11 mouse cellular contexts compared by ENCODE assay signal in the genomic region with DNA sequence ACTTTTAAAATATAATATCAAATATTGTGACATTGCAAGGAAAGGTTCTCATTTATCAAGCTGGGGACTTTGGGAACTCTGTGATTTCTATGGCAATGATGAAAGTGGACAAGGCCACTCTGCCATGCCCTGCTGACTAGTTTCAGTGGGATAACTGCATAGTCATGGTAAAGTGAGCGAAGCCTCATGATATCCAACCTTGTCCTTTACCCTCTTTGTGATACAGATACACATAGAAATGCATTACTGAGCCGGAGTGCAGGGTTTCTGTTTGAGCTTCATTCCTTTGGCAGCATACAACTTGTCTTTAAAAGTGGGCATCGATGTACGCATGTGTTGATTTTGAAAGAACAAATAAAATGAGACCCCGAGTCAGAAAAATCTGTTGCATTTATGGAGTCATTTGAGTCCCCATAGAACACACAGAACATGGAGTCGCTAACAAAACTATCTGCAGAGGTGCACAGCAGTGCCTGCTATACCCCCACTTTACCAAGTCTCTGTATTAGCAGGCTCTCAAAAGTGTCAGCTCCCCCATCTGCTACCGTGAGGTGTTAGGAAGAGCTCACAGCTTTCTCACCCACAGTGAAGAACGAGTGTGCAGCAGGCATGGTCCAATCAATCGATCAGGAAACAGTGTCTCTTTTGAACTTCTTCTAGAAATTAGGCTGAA.
DNase-seq lines count a peak whose midpoint lies in the region; ATAC-seq and TF ChIP-seq lines count a peak whose summit lies in the region.
"Had no signal": no experiment of that assay in that cellular context is flagged by ENCODE, and none has a peak within 500 bp of the region (broad histone marks: within the 10 kb centered on the region; RNA-seq: fewer than 3 reads in every experiment).

No protein-coding gene starts in this region.

- H3K9ac ChIP-seq in heart, embryonic 13.5 days = no peak overlapping the region
- no peak overlapping the region for H3K9ac ChIP-seq in hindbrain, embryonic 16.5 days (ENCODE audit: low read depth, low read length)

- peaks cover 56% of the 10 kb centered on the region for H3K4me1 ChIP-seq in heart, embryonic 13.5 days
- peaks cover 8% of the 10 kb centered on the region for H3K4me1 ChIP-seq in hindbrain, embryonic 16.5 days (ENCODE audit: control insufficient read depth, insufficient read depth, low read depth, low read length)
- peaks cover 84% of the 10 kb centered on the region for H3K4me1 ChIP-seq in megakaryocyte, embryonic 14.5 days

- no peak for TF ChIP-seq CTCF in brain, embryonic 14.5 days (IDR thresholded peaks at IDR 0.05; ENCODE audit: borderline replicate concordance, extremely low read depth, insufficient read depth, insufficient read length)

- WGBS in heart, embryonic 13.5 days = 70% methylated on average over 9 of the region's 9 CpGs
- 71% methylated on average over 9 of the region's 9 CpGs for WGBS in hindbrain, embryonic 16.5 days

- H3K4me2 ChIP-seq in heart, embryonic 13.5 days = peak overlapping the region; percentile 51
- peak overlapping the region; percentile 12; the same call in 1 of the 2 replicates for H3K4me2 ChIP-seq in hindbrain, embryonic 16.5 days (ENCODE audit: low read length)

- TF ChIP-seq POLR2A in brain, embryonic 14.5 days (IDR thresholded peaks at IDR 0.05; ENCODE audit: borderline replicate concordance, extremely low read depth, insufficient read depth, insufficient read length, poor library complexity, severe bottlenecking) = no peak

- no peaks in the 10 kb centered on the region for H3K27me3 ChIP-seq in heart, embryonic 13.5 days (replicated peaks)
- H3K27me3 ChIP-seq in hindbrain, embryonic 16.5 days (replicated peaks; ENCODE audit: control insufficient read depth, insufficient read depth, low read length) = no peaks in the 10 kb centered on the region
- H3K27me3 ChIP-seq in megakaryocyte, embryonic 14.5 days (replicated peaks) = no peaks in the 10 kb centered on the region

- H3K4me3 ChIP-seq in heart, embryonic 13.5 days = no peak overlapping the region
- H3K4me3 ChIP-seq in hindbrain, embryonic 16.5 days (ENCODE audit: low read length) = no peak overlapping the region
- peak overlapping the region; percentile 64 for H3K4me3 ChIP-seq in megakaryocyte, embryonic 14.5 days (replicated peaks)

- no peak for DNase-seq in heart, postnatal 10 days
- DNase-seq in brain, embryonic 14.5 days (ENCODE audit: low read depth) = peak; percentile 74
- no peak for DNase-seq in ovary, postnatal 36 days (ENCODE audit: low spot score)
- no peak for DNase-seq in kidney, adult 9 months
- no peak for DNase-seq in layer of hippocampus, adult 8-10 months (ENCODE audit: low spot score in 2 of 2)
- DNase-seq: gastrocnemius, postnatal 14 days; kidney, postnatal 14 days; right cerebral cortex, postnatal 14 days had no signal

- peak overlapping the region; percentile 29; the same call in 1 of the 2 replicates for H3K27ac ChIP-seq in heart, embryonic 13.5 days (replicated peaks)
- H3K27ac ChIP-seq in hindbrain, embryonic 16.5 days (ENCODE audit: low read depth, low read length) = no peak overlapping the region

- no peaks in the 10 kb centered on the region for H3K9me3 ChIP-seq in heart, embryonic 13.5 days
- no peaks in the 10 kb centered on the region for H3K9me3 ChIP-seq in hindbrain, embryonic 16.5 days (ENCODE audit: control insufficient read depth, low read length)
- H3K9me3 ChIP-seq in megakaryocyte, embryonic 14.5 days = no peaks in the 10 kb centered on the region

- intact Hi-C loops in heart, postnatal 10 days (cut with DNase I) = no loop called here

- H3K36me3 ChIP-seq in heart, embryonic 13.5 days = no peaks in the 10 kb centered on the region
- H3K36me3 ChIP-seq in hindbrain, embryonic 16.5 days (ENCODE audit: control insufficient read depth, insufficient read depth, low read length) = no peaks in the 10 kb centered on the region
- H3K36me3 ChIP-seq in megakaryocyte, embryonic 14.5 days (replicated peaks; ENCODE audit: low read length) = peaks cover 55% of the 10 kb centered on the region

- no peak for ATAC-seq in heart, embryonic 13.5 days (ENCODE audit: extremely low read depth, insufficient number of reproducible peaks, low FRiP score, low TSS enrichment)
- 0 out of 2 replicates have a peak, but pooled peaks have one; percentile 31 for ATAC-seq in hindbrain, embryonic 16.5 days
